Mouse (Mus musculus): ENCODE measurements around the gene Cdh24.

GRCm38 (mm10) chr14:54605752-54606321, 35.3 kb downstream of the Cdh24 start, which contains the start of gene 4931414P19Rik:
- TF ChIP-seq POLR2A (IDR thresholded peaks at IDR 0.05; ENCODE audit: insufficient read depth, low read depth, low read length) (peak; percentile 49; the same call in 1 of the 2 replicates), CTCF (IDR thresholded peaks at IDR 0.05) (no peak)
